Mouse (Mus musculus): Measurements from ENCODE around the gene Fmnl1. TPM values are rescaled to one million over a fixed set of nuclear protein-coding genes. Genes with fewer than 3 reads are reported as not detected.

Fmnl1 gene
- total and polyA plus RNA-seq, 3 experiments, result 12.1 to 14.5 (median 14.2) TPM

GRCm38 (mm10) chr11:103175688-103176442 is 5.0 kb downstream of the Fmnl1 start:
- 41% methylated on average over 14 of the region's 14 CpGs for WGBS
- peak overlapping the region; percentile 75 for H3K27ac ChIP-seq

DNA sequence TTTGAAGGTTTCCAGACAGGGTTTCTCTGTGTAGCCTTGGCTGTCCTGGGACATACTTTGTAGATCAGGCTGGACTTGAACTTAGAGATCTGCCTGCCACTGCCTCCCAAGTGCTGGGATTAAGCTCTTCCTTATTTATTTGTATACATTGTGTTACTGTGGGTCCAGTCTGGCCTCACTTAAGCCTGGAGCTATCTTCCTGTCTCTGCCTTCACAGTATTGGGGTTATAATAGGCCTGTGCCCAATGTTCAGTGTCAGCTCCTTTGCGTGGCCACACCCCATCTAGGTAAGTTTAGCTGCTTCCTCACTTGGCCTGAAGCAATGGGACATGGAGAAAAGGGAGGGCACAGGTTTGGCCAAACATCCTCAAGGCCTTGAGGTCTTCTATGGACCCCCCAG is 5.6 kb downstream of the Fmnl1 start:
- Histone ChIP-seq H3K4me3 (peak overlapping the region; percentile 21), H3K36me3 (ENCODE audit: control insufficient read depth, insufficient read depth, low read length) (no peaks in the 10 kb centered on the region), H3K4me1 (ENCODE audit: control insufficient read depth, insufficient read depth, low read length) (peaks cover 22% of the 10 kb centered on the region), H3K79me2 (replicated peaks; ENCODE audit: control insufficient read depth, insufficient read depth, low read length) (no peaks in the 10 kb centered on the region; the same call in 1 of the 2 replicates), H3K9ac (ENCODE audit: low read depth, low read length) (no peak overlapping the region), H3K27me3 (ENCODE audit: control insufficient read depth, insufficient read depth, low read length) (no peaks in the 10 kb centered on the region), H3K27ac (peak overlapping the region; percentile 75)
- no peak for DNase-seq
- no peak for TF ChIP-seq POLR2A (IDR thresholded peaks at IDR 0.05; ENCODE audit: insufficient read depth, low read depth, low read length)
- TF ChIP-seq CTCF (IDR thresholded peaks at IDR 0.05), result no peak
- no peak for TF ChIP-seq EP300 (IDR thresholded peaks at IDR 0.05; ENCODE audit: insufficient read depth, low read depth, low read length)
- intact Hi-C loops (cut with DNase I), result loop anchor here (2.0 kb wide), 1 partner anchor 48 kb away; no protein-coding TSS in a partner anchor
- WGBS, result 86% methylated on average over 1 of the region's 1 CpGs

More at GRCm38 (mm10) chr11:103175688-103176442, 5.0 kb downstream of the Fmnl1 start:
- intact Hi-C loops (cut with DNase I), result loop anchor here (2.0 kb wide), 1 partner anchor 49 kb away; no protein-coding TSS in a partner anchor
- peaks cover 4% of the 10 kb centered on the region for H3K79me2 ChIP-seq (replicated peaks; ENCODE audit: control insufficient read depth, insufficient read depth, low read length)
- peak; percentile 79 for TF ChIP-seq EP300 (IDR thresholded peaks at IDR 0.05; ENCODE audit: insufficient read depth, low read depth, low read length)
- peak; percentile 51; the same call in 1 of the 2 replicates for TF ChIP-seq POLR2A (IDR thresholded peaks at IDR 0.05; ENCODE audit: insufficient read depth, low read depth, low read length)
- TF ChIP-seq CTCF (IDR thresholded peaks at IDR 0.05), result no peak
- H3K27me3 ChIP-seq (ENCODE audit: control insufficient read depth, insufficient read depth, low read length), result no peaks in the 10 kb centered on the region
- H3K36me3 ChIP-seq (ENCODE audit: control insufficient read depth, insufficient read depth, low read length), result no peaks in the 10 kb centered on the region
- peaks cover 22% of the 10 kb centered on the region for H3K4me1 ChIP-seq (ENCODE audit: control insufficient read depth, insufficient read depth, low read length)
- DNase-seq, result peak; percentile 73 to 81
- H3K4me3 ChIP-seq, result peak overlapping the region; percentile 21
- H3K9ac ChIP-seq (ENCODE audit: low read depth, low read length), result peak overlapping the region; percentile 24; the same call in 1 of the 2 replicates

GRCm38 (mm10) chr11:103177216-103177615 is 6.3 kb downstream of the Fmnl1 start:
- intact Hi-C loops (cut with DNase I), result loop anchor here (2.0 kb wide), 1 partner anchor 48 kb away; no protein-coding TSS in a partner anchor
- Histone ChIP-seq H3K9ac (ENCODE audit: low read depth, low read length) (peak overlapping the region; percentile 22; the same call in 1 of the 2 replicates), H3K4me3 (no peak overlapping the region), H3K27me3 (ENCODE audit: control insufficient read depth, insufficient read depth, low read length) (no peaks in the 10 kb centered on the region), H3K4me1 (ENCODE audit: control insufficient read depth, insufficient read depth, low read length) (peaks cover 21% of the 10 kb centered on the region), H3K27ac (peak overlapping the region; percentile 75), H3K79me2 (replicated peaks; ENCODE audit: control insufficient read depth, insufficient read depth, low read length) (no peaks in the 10 kb centered on the region; the same call in 1 of the 2 replicates), H3K36me3 (ENCODE audit: control insufficient read depth, insufficient read depth, low read length) (no peaks in the 10 kb centered on the region)
- peak; percentile 46 to 59 for DNase-seq
- TF ChIP-seq POLR2A (IDR thresholded peaks at IDR 0.05; ENCODE audit: insufficient read depth, low read depth, low read length), result no peak
- no peak for TF ChIP-seq CTCF (IDR thresholded peaks at IDR 0.05)
- 0 out of 2 replicates have a peak, but pooled peaks have one; percentile 24 for TF ChIP-seq EP300 (IDR thresholded peaks at IDR 0.05; ENCODE audit: insufficient read depth, low read depth, low read length)
- WGBS, result 56% methylated on average over 5 of the region's 5 CpGs

GRCm38 (mm10) chr11:103177815-103178485 is 7.0 kb downstream of the Fmnl1 start:
- 77% methylated on average over 15 of the region's 15 CpGs for WGBS
- TF ChIP-seq CTCF (IDR thresholded peaks at IDR 0.05), result no peak
- no peak for TF ChIP-seq EP300 (IDR thresholded peaks at IDR 0.05; ENCODE audit: insufficient read depth, low read depth, low read length)
- TF ChIP-seq POLR2A (IDR thresholded peaks at IDR 0.05; ENCODE audit: insufficient read depth, low read depth, low read length), result no peak
- Histone ChIP-seq H3K4me1 (ENCODE audit: control insufficient read depth, insufficient read depth, low read length) (peaks cover 19% of the 10 kb centered on the region), H3K4me3 (no peak overlapping the region), H3K36me3 (ENCODE audit: control insufficient read depth, insufficient read depth, low read length) (no peaks in the 10 kb centered on the region), H3K27me3 (ENCODE audit: control insufficient read depth, insufficient read depth, low read length) (no peaks in the 10 kb centered on the region), H3K27ac (peak overlapping the region; percentile 75), H3K9ac (ENCODE audit: low read depth, low read length) (no peak overlapping the region), H3K79me2 (replicated peaks; ENCODE audit: control insufficient read depth, insufficient read depth, low read length) (no peaks in the 10 kb centered on the region; the same call in 1 of the 2 replicates)
- intact Hi-C loops (cut with DNase I), result loop anchor here (2.0 kb wide), 1 partner anchor 47 kb away; no protein-coding TSS in a partner anchor
- DNase-seq, result peak; percentile 39 to 40

DNA sequence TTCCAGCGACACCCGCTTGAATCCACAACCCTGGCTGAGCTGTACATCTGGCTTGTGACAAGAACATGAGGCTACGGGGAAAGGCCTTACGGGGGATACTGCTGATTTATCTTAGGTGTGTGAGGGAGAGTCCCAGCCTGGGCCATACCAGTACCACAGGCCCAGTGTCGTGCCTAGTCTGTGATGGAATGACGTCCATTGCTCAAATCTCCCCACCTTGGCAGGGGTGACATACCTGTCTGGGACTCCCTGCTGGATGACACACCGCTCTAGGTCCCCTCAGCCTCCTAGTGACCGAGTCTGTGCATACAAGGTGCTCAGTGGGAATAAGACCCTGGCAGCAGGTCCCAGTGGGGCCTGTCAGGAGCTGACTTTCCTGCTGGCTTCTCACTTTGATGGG is 7.8 kb downstream of the Fmnl1 start:
- H3K36me3 ChIP-seq (ENCODE audit: control insufficient read depth, insufficient read depth, low read length), result no peaks in the 10 kb centered on the region
- 95% methylated on average over 8 of the region's 8 CpGs for WGBS
- intact Hi-C loops (cut with DNase I), result no loop called here
- H3K79me2 ChIP-seq (replicated peaks; ENCODE audit: control insufficient read depth, insufficient read depth, low read length), result no peaks in the 10 kb centered on the region; the same call in 1 of the 2 replicates
- no peak overlapping the region for H3K4me3 ChIP-seq
- H3K27me3 ChIP-seq (ENCODE audit: control insufficient read depth, insufficient read depth, low read length), result no peaks in the 10 kb centered on the region
- H3K27ac ChIP-seq, result no peak overlapping the region
- TF ChIP-seq EP300 (IDR thresholded peaks at IDR 0.05; ENCODE audit: insufficient read depth, low read depth, low read length) (no peak), POLR2A (IDR thresholded peaks at IDR 0.05; ENCODE audit: insufficient read depth, low read depth, low read length) (no peak), CTCF (IDR thresholded peaks at IDR 0.05) (no peak)
- H3K9ac ChIP-seq (ENCODE audit: low read depth, low read length), result no peak overlapping the region
- peak; percentile 2 to 25 for DNase-seq
- peaks cover 19% of the 10 kb centered on the region for H3K4me1 ChIP-seq (ENCODE audit: control insufficient read depth, insufficient read depth, low read length)
